Mouse (Mus musculus) liver, embryonic 11.5 days (tissue): ENCODE measurements at regions not wholly inside any gene's neighbourhood (a gene's known extent, or its start where the extent isn't known, plus 50 kb on each side); places are given as distances from the start of the nearest gene placed in this dataset.
"Not testable (repeated sequence)": the region's sequence is repeated elsewhere in the genome, so short reads cannot be mapped to it uniquely, and the experiment has no call there.

ENCODE experiments used
- ATAC-seq: fragments of 200-750 bp; cut with Nextera tagmentation; replicated peaks from 2 replicates; pipeline ENCODE4 v1.8.0; 2017; ENCODE audit warnings: moderate number of reproducible peaks, mild to moderate bottlenecking, moderate TSS enrichment, moderate library complexity; ENCODE audit not compliant: low FRiP score
- DNase-seq: peaks from one replicate; pipeline ENCODE4 v3.0.0-alpha.2; 2017; ENCODE audit warnings: low spot score
- H3K27ac ChIP-seq: fragments of 300-500 bp; sonication (generic); 2 replicates; pipeline ENCODE4 v1.5.1; 2014; ENCODE audit warnings: mild to moderate bottlenecking, low read depth, low read length, control low read depth
- H3K27me3 ChIP-seq: fragments of 300-500 bp; sonication (generic); replicated peaks from 2 replicates; pipeline ENCODE4 v1.6.1; 2014; ENCODE audit warnings: low read length, mixed read lengths; ENCODE audit not compliant: control insufficient read depth, insufficient read depth
- H3K36me3 ChIP-seq: fragments of 300-500 bp; sonication (generic); 2 replicates; pipeline ENCODE4 v1.6.1; 2014; ENCODE audit warnings: mild to moderate bottlenecking, low read length, moderate library complexity, mixed read lengths; ENCODE audit not compliant: control insufficient read depth, insufficient read depth
- H3K4me1 ChIP-seq: fragments of 300-500 bp; sonication (generic); replicated peaks from 2 replicates; pipeline ENCODE4 v1.6.1; 2014; ENCODE audit warnings: low read length, mixed read lengths; ENCODE audit not compliant: control insufficient read depth, insufficient read depth
- H3K4me2 ChIP-seq: fragments of 300-500 bp; sonication (generic); 2 replicates; pipeline ENCODE4 v1.6.1; 2014; ENCODE audit warnings: mild to moderate bottlenecking, control low read depth, moderate library complexity
- H3K4me3 ChIP-seq: fragments of 300-500 bp; sonication (generic); 2 replicates; pipeline ENCODE4 v1.5.1; 2014; ENCODE audit warnings: low read depth, low read length, control low read depth
- H3K9ac ChIP-seq: fragments of 300-500 bp; sonication (generic); 2 replicates; pipeline ENCODE4 v1.6.1; 2014; ENCODE audit warnings: low read depth, low read length, control low read depth
- H3K9me3 ChIP-seq: fragments of 300-500 bp; sonication (generic); 2 replicates; pipeline ENCODE4 v1.6.1; 2016; ENCODE audit warnings: low read length, inconsistent platforms, mixed read lengths; ENCODE audit not compliant: control insufficient read depth
- WGBS: fragments of 180-500 bp; shearing (Covaris S2); extraction: QIAGEN DNeasy Blood & Tissue Kit; methylation state at CpG from one replicate; pipeline ENCODE4 v1.1.7; 2014; 5-methylcytosine and 5-hydroxymethylcytosine counted together

DNA sequence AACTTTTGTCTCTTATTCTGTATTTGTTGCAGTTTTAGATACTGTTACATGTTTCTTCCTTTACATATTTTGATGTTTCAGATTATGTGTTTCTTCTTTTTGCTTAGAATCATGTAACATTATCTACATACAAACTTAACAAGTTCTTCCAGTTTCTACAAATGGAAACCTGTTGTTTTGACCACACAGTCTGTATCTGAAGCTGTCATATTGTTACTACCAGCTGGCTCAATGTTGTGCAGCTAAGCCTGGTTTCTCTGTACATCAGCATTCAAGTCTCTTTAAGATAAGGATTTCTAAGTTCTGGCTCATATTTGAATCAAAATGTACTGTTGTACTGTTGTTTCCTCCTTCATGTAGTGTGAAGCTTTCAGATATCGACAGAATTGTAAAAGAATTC lies 65.4 kb upstream of the Vps41 start:
- H3K27me3 ChIP-seq = no peaks in the 10 kb centered on the region
- H3K27ac ChIP-seq = no peak overlapping the region
- DNase-seq (no peak), ATAC-seq (no peak)
- H3K9ac ChIP-seq = no peak overlapping the region
- H3K4me2 ChIP-seq = no peak overlapping the region
- H3K9me3 ChIP-seq = no peaks in the 10 kb centered on the region
- H3K36me3 ChIP-seq = no peaks in the 10 kb centered on the region
- H3K4me1 ChIP-seq = no peaks in the 10 kb centered on the region
- 77% methylated on average over 1 of the region's 1 CpGs for WGBS
- H3K4me3 ChIP-seq = no peak overlapping the region

DNA sequence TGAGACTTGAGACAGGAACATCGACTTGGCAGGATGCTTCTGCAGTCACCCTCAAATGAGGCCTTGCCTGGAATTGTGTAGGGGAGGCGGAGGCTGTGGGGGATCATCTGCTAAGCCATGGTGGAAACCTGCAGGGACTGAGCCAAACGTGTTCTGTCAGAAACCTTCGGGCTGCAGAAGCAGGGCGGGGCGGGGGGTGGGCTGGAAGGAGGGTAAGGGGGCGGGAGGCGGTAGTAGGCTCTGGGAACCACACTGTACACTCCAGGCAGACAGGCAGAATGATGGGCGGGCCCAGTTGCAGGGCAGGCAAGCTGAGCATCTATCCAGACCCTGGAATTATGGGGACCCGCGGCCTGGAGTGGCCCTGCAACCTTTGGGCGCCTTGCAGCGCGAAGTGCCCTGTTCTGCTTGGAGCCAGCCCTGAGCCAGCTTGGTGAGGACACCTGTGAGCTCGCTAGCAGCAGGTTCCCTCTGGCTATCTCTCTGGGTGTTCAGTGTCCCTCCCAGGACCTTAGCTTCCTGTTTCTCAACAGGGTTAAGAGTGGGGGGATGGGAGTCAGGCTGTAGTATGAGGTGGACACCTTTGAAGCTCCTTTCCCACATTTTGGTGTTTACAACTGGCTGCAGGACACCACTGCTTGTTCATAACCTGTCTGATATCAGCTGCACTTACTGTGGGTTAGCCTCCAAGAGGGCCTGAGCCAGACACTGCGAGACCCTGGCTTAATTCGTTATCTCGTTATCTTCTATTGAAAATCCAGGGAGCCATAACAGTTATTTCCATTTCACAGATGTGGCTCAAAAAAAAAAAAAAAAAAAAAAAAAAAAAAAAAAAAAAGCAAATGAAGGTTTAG lies 102.1 kb upstream of the Vps41 start:
- no peaks in the 10 kb centered on the region for H3K36me3 ChIP-seq
- H3K27me3 ChIP-seq = no peaks in the 10 kb centered on the region
- no peaks in the 10 kb centered on the region for H3K9me3 ChIP-seq
- H3K4me1 ChIP-seq = no peaks in the 10 kb centered on the region
- DNase-seq = peak; percentile 34
- WGBS = 15% methylated on average over 18 of the region's 18 CpGs
- ATAC-seq = no peak
- H3K4me2 ChIP-seq = peak overlapping the region; percentile 40; the same call in 1 of the 2 replicates
- H3K9ac ChIP-seq = no peak overlapping the region
- no peak overlapping the region for H3K27ac ChIP-seq
- H3K4me3 ChIP-seq = peak overlapping the region; percentile 20; the same call in 1 of the 2 replicates

DNA sequence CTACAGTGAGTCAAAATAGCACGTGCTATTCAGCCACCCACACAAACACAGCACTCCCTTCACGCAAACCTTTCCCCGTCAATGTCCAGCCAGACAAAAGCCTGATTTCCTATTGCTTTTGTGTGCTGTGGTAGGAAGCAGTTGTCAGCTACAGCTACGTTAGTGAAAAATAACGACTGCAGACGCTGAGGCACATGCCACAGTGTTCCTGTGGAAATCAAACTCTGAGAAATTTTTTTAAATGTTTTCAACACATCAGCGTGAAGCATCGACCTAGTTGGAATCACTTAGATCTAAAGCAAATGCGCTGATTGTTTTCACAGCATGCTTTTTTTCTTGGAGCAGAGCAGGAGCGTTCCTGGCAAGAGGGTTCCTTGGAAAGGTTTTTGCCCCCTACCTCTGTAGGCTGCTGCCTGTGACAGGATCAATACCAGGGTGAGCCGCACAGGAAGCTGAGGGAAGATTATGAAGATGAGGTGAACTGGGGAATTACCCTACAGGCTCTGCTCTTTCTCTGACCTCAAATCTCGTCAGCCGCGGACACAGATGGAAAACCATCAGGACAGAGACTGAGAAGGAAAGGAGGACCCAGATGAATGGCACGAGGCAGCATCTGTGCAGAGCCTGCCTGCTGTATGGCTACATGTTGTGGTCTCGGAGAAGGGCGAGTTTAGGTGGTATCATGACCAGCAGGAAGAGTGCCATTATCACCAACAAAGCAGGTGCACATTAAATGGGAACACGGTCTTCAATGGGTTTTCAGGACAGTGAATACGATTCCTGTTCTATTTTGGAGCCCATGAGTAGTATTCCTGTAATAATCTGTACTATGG lies 136.2 kb upstream of the Vps41 start:
- no peak overlapping the region for H3K4me3 ChIP-seq

GRCm38 (mm10) chr13:18576016-18576415 lies 141.1 kb upstream of the Vps41 start:
- Histone ChIP-seq H3K9me3 (no peaks in the 10 kb centered on the region), H3K4me2 (no peak overlapping the region), H3K4me3 (no peak overlapping the region), H3K27ac (no peak overlapping the region), H3K36me3 (no peaks in the 10 kb centered on the region), H3K9ac (no peak overlapping the region), H3K4me1 (no peaks in the 10 kb centered on the region), H3K27me3 (no peaks in the 10 kb centered on the region)
- ATAC-seq (no peak), DNase-seq (no peak)
- WGBS = 76% methylated on average over 4 of the region's 4 CpGs

More for the DNA sequence above, 136.2 kb upstream of the Vps41 start:
- Histone ChIP-seq H3K9ac (no peak overlapping the region), H3K27me3 (no peaks in the 10 kb centered on the region), H3K4me2 (no peak overlapping the region), H3K36me3 (no peaks in the 10 kb centered on the region), H3K9me3 (no peaks in the 10 kb centered on the region), H3K4me1 (no peaks in the 10 kb centered on the region), H3K27ac (no peak overlapping the region)
- 45% methylated on average over 19 of the region's 19 CpGs for WGBS
- DNase-seq (no peak), ATAC-seq (no peak)

GRCm38 (mm10) chr13:18575599-18575998 lies 141.5 kb upstream of the Vps41 start:
- Histone ChIP-seq H3K27ac (no peak overlapping the region), H3K27me3 (no peaks in the 10 kb centered on the region), H3K9me3 (no peaks in the 10 kb centered on the region), H3K36me3 (no peaks in the 10 kb centered on the region), H3K9ac (no peak overlapping the region), H3K4me2 (no peak overlapping the region), H3K4me3 (no peak overlapping the region), H3K4me1 (no peaks in the 10 kb centered on the region)
- no peak for ATAC-seq
- no peak for DNase-seq
- 26% methylated on average over 5 of the region's 5 CpGs for WGBS

DNA sequence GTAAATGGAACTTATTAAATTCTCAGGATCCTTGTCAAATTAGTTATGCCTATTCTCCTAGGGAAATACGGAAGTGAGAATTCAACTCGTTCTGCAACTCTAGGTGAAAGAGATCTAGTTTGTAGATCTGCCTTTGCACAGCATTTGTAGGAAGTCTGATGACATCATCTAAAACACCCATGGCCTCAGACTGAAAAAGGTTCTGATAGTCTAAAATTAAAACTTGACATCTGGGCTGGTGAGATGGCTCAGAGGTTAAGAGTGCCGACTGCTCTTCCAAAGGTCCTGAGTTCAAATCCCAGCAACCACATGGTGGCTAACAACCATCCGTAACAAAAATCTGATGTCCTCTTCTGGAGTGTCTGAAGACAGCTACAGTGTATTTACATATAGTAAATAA lies 144.5 kb upstream of the Pou6f2 start:
- ATAC-seq, H3K36me3 ChIP-seq, H3K27ac ChIP-seq, H3K27me3 ChIP-seq, DNase-seq, H3K4me2 ChIP-seq, H3K4me1 ChIP-seq, H3K9ac ChIP-seq, H3K4me3 ChIP-seq, H3K9me3 ChIP-seq: not testable (repeated sequence)
- WGBS = 70% methylated on average over 4 of the region's 4 CpGs

GRCm38 (mm10) chr13:18530509-18530908 lies 133.0 kb upstream of the Pou6f2 start:
- H3K9me3 ChIP-seq = no peaks in the 10 kb centered on the region
- no peaks in the 10 kb centered on the region for H3K4me1 ChIP-seq
- H3K9ac ChIP-seq = no peak overlapping the region
- no peak for DNase-seq
- WGBS = 29% methylated on average over 1 of the region's 1 CpGs
- no peak overlapping the region for H3K4me3 ChIP-seq
- H3K27me3 ChIP-seq = no peaks in the 10 kb centered on the region
- ATAC-seq = no peak
- H3K36me3 ChIP-seq = no peaks in the 10 kb centered on the region
- no peak overlapping the region for H3K27ac ChIP-seq
- no peak overlapping the region for H3K4me2 ChIP-seq

DNA sequence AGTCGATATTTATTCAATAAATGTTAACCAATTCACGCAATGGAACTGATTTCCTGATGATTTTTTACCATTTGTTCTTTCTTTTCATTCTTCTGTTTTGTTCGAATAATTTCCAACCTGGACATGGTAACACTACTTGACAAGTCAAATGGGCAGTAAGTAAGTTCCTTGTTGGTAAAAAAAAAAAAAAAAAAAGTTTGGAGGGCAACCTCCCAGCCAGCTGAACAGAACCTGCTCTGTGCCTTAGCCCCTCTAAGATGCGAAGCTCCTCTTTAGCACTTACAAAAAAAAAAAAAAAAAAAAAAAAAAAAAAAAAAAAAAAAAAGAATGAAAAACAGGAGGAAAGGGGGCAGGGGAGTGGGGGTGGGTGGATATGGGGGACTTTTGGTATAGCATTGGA lies 100.7 kb upstream of the Pou6f2 start:
- Histone ChIP-seq H3K4me1 (no peaks in the 10 kb centered on the region), H3K9me3 (peaks cover 2% of the 10 kb centered on the region; the same call in 1 of the 2 replicates), H3K36me3 (no peaks in the 10 kb centered on the region), H3K4me2 (no peak overlapping the region), H3K9ac (no peak overlapping the region), H3K27me3 (no peaks in the 10 kb centered on the region), H3K27ac (no peak overlapping the region), H3K4me3 (no peak overlapping the region)
- 27% methylated on average over 4 of the region's 4 CpGs for WGBS
- ATAC-seq (no peak), DNase-seq (no peak)
